Mouse (Mus musculus): ENCODE results near the gene Dpp10.

The Dpp10 gene

DNA sequence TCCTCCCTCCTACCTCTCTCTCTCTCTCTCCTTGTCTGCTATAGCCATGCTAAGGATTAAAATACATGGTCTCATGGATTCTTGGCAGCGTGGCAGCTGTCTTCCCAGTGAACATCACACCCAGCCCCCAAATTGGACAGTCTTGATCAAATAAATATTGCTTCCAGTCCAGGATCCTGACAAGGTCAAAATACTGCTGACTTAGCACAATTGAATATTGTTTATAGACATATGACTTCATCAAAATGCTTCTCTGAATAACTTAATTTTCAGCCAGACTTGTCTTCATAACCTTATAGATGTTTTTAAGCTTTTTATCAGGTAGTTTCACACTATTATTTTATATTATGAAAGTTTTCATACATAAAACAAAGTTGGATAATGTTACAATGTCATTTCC is 120.5 kb downstream of the Dpp10 start:
- no peak for ATAC-seq (ENCODE audit: insufficient number of reproducible peaks, low FRiP score, low TSS enrichment)

DNA sequence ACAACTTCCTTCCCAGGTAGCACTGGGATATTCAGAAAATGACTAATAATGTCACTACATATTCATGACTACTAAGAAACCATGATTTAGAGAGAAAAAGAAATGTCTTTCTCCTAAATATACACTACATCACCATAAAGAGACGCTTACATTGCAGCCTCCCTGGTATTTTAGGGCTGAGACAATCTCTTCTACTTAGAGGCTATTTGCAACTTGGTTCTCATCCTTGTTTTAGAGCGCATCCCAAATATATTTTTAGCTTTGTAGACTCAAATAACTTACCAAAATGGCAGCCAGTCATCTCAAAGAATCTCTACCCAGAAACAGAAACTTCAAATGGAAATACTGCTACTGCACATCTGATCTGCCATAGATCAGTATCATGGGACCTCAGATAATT is 121.5 kb downstream of the Dpp10 start:
- no peak for ATAC-seq (ENCODE audit: insufficient number of reproducible peaks, low FRiP score, low TSS enrichment)

DNA sequence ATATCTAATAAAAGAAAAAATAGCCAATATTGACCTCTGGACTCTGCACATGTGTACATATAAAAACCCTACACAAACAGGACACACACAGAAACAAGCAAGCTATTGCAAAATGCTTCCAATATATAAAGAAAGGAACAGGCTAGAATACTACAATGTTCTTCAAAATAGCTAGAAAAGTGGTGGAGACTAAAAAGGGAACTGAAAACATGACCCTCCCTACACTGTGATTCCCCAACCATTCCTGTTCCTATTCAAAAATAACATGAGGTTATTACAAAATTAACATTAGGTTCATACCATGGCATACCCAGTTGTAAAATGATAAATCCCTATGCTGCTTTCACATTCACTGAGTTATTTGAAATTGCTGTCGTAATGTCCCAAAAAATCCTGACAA is 125.8 kb downstream of the Dpp10 start:
- ATAC-seq (ENCODE audit: insufficient number of reproducible peaks, low FRiP score, low TSS enrichment) = no peak

DNA sequence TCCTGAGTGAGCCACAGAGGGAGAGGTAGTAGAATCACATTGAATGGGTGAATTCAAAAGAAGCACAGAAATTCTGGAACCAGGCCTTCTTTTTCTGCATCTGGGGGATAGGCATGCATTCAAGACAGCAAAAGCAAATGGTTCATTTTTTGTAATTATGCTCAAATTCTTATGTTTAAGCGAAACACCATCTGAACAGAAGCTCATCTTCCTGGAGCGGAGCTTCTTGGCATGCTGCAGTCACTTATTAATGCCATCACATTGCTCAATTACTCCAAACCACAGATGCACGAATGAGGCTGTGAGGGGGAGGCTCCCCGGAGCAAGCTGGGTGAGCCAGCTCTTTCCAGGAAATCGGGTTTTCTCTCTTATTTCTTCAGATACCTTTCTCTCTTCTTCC is 142.7 kb downstream of the Dpp10 start:
- no peak for ATAC-seq (ENCODE audit: insufficient number of reproducible peaks, low FRiP score, low TSS enrichment)

DNA sequence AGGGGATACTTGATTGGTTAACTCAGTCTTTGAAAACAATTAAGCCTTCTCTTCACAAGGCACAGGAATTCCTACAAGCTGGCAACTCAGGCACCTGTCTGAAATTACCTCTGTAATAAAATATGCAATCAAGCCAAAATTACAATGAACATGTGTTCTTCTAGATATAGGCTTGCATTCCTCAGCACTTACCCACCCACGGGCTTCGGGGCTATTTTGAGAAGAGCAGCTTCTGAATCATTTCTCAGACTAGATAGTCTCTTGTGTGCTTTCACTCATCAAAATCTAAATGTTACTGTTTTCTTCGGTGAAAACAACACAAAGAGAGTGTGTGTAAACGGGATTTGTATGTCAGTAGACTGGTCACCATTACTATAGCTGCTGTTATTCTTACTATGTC is 144.1 kb downstream of the Dpp10 start:
- ATAC-seq (ENCODE audit: insufficient number of reproducible peaks, low FRiP score, low TSS enrichment) = no peak

DNA sequence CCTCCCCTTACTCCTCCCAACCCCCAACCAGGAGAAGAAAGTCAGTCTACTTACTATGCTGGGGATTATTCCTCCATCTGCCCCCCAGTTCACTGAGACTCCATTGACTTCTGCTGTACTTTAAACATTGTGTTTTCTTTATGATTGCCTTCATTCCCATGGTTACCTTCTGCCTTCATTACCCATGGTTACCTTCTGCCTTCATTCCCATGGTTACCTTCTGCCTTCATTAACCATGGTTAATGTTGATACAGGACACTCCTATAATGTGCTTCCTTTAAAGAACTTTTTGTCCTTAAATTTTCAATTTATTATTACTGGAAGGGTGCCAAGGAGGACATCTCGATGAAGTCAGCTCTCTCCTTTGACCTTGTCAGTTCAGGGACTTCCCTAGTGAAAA is 158.1 kb downstream of the Dpp10 start:
- no peak for ATAC-seq (ENCODE audit: insufficient number of reproducible peaks, low FRiP score, low TSS enrichment)

DNA sequence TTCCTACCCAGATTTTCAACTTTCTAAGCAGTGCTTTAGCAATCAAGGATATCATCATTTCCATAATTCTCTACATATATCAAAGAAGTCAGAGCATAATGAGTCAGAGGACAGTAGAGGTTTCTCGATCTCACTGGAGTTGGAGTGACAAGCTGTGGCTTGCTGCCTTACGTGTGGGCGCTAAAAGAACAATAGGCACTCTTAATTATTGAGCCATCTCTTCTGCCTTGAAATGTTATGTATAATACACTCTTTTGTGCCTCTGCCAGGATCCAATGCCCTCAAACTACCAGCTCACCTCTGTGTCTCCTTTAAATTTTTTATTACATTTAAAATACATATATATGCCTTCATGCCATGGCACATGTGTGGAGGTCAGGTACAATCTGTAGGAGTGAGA is 198.5 kb downstream of the Dpp10 start:
- no peak for ATAC-seq (ENCODE audit: insufficient number of reproducible peaks, low FRiP score, low TSS enrichment)

DNA sequence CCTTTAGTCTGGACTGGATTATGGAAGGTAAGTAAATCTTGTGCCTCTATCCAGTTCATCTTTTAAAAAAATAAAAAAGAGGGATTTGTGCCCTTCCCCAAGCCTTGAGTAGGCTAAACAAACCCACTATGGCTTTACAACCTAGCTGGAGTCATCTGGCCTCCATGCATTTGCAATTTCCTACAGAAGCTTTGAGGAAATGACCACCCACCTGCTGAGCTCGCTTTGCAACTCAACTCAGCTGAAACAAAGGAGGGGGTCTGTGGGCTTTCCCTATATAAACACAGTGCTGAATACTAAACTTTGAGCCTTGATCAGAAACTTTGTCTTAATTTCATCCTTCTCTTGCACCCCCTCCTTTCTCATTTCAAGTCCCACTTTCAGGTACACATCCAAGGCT is 244.2 kb downstream of the Dpp10 start:
- ATAC-seq (ENCODE audit: insufficient number of reproducible peaks, low FRiP score, low TSS enrichment) = no peak

DNA sequence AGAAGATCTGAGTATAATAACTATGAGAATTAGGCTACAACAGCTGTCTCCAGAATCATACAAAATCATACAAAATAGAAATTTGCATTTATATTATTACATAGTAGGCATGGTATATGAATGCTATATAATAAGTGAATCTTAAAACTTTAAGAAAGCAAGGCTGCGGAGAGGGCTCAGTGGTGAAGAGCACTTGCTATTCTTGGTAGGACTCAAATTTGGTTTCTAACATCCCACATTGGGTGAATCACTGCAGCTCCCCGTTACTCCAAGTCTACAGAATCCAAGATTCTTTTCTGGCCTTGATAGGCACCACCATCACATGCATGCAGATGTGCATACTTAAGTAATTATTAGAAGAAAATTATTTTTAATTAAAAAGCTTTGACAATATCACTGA is 279.8 kb downstream of the Dpp10 start:
- no peak for ATAC-seq (ENCODE audit: insufficient number of reproducible peaks, low FRiP score, low TSS enrichment)

DNA sequence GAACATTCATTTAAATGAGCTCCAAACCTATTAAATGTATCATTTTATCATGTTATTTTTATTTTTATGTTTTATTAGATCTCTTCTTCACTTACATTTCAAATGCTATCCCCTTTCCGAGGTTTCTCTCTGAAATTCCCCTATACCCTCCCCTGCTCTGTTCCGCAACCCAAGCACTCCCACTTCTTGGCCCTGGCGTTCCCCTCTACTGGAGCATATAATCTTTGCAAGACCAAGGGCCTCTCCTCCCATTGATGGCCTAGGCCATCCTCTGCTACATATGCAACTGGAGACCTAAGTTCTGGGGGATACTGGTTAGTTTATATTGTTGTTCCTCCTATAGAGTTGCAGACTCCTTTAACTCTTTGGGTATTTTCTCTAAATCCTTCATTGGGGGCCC is 283.1 kb downstream of the Dpp10 start:
- no peak for ATAC-seq (ENCODE audit: insufficient number of reproducible peaks, low FRiP score, low TSS enrichment)

DNA sequence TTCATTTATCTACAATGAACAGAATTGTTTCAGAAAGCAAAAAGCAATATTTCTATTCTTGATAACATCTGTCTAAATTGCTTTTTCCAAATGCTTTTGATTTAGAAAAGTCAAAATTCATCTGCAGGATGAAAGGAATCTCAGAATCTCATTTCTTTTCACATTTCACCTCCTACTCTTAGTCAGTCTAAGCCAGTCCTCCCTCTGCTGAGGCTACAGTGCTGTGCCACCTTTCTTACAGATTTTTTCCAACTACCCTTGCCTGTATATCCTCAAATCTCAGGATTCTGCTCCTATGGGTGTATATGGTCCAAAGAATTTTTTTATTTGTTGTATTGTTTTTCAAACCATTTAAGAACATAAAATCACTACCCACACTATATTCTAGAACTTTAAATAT is 289.3 kb downstream of the Dpp10 start:
- no peak for ATAC-seq (ENCODE audit: insufficient number of reproducible peaks, low FRiP score, low TSS enrichment)

DNA sequence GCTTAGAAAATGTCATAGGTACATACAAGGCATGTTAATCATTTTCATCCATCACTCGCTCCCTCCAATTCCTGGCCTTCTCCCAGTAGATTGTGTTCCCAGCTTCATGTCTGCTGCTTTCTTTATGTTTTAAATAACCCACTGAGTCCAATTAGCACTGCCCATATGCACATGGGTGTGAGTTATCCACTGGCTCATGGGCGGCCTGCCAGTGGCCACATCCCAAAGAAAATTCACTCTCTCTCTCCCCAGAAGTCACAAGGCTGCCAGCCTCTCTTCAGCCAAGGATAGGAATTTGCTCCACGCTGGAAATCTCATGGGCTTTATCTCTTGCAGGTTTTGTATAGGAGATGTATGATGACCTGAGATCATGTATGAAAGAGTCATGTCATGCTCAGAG is 338.1 kb downstream of the Dpp10 start:
- ATAC-seq (ENCODE audit: insufficient number of reproducible peaks, low FRiP score, low TSS enrichment) = no peak

DNA sequence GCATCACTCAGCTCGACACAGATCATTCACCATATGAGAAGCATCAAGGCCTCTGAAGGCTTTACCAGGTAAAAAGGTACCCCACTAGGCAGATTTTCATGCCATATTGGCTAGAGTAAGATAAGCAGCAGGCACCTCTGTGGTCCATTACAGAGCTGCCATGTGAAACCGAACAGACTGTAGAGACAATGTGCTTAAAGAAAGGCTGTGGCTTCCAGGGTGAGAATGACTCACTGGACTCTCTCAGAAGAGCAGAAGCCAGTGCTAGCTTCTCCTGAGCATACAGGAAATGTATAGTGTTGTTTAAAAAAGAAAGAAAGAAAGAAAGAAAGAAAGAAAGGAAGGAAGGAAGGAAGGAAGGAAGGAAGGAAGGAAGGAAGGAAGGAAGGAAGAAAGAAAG is 386.9 kb downstream of the Dpp10 start:
- 0 out of 2 replicates have a peak, but pooled peaks have one; percentile 49 for ATAC-seq (ENCODE audit: insufficient number of reproducible peaks, low FRiP score, low TSS enrichment)

DNA sequence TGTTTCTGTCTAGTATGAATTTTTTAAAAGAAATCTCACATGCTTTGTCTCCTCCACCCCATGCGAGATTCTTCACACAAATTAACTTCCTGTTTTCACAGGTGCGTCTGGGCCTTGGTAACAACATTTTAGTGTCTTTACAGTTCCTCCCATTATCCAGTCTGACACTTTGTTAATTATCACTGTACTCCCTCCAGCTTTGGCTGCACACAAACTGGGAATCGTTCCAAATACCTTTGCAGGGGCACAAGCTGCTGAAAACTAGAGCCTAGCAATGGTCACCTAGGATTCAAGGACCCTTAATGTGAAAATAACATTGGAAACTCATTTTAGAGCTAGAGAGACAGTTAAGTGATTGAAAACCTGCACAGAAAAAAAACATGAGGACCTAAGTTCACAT is 388.8 kb downstream of the Dpp10 start:
- no peak for ATAC-seq (ENCODE audit: insufficient number of reproducible peaks, low FRiP score, low TSS enrichment)

DNA sequence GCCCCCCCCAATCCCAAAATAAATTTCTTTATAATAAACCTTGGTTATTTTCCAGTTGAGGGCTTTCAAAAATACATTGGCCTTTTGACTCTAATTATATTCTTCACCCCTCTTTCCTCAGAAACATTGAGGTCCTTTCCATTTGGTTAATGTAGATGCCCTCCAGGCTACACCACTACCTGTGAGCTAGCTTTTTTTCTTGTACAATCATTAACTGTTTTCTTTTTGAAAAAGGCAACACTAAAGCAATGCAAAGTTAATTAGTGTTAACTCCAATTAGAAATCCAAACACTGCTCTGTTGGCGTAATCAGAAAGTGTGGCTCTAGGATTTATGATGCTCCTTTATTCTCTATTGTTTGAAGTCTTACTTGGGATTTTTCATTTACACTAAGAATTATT is 407.5 kb downstream of the Dpp10 start:
- no peak for ATAC-seq (ENCODE audit: insufficient number of reproducible peaks, low FRiP score, low TSS enrichment)

DNA sequence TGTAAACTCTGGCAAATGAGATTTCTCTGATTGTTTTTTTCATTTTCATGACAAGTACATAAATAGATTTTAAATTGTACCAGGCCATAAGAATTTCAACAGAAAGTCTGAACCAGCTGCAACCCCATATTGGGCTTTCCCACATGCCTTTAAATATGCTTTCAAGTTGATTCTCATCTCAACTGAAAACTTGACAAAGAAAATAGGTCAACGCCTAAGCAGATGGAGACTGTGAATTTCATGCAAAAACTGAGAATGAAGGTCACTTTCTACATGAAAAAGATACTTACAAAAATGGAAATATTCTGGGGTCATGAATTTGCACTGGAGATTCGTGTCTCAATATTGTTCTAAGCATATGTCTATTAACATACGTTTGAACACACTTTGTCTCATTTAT is 417.1 kb downstream of the Dpp10 start:
- no peak for ATAC-seq (ENCODE audit: insufficient number of reproducible peaks, low FRiP score, low TSS enrichment)

DNA sequence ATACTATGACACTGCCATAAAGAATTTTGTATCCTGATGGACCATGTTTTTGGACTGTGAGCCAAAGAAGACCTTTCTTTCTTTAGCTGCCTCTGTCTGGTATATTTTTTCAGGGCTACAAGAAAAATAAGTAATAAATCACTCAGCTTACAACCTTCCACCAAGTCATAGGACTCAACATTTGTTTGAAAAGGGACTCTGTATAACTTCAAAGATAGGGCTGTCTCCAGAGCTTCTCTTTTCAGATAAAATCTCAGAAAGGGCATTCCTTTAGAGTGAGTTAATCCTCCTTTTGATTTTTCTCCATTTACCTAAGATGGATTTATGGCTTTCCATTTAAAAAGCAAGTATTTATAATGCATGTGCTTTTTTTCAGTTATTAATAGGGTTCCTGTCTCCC is 460.5 kb downstream of the Dpp10 start:
- no peak for ATAC-seq (ENCODE audit: insufficient number of reproducible peaks, low FRiP score, low TSS enrichment)

DNA sequence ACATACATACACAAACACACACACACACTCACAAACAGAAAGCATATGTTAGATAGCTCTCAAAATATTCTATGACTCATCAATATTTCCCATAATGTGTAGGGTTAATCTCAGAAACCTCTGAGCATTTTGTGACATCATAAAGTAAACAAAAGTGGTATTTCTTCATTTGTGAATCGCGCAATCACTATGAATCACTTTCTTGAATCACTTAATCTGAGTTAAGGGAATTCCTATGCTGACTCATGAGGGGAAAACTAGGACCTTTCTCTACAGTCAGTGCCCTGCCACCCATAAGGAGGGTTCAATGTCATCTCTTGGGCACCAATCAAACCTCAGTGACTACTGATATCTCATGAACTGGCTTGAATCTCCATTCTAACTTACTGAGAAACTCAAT is 465.2 kb downstream of the Dpp10 start:
- ATAC-seq (ENCODE audit: insufficient number of reproducible peaks, low FRiP score, low TSS enrichment) = no peak

DNA sequence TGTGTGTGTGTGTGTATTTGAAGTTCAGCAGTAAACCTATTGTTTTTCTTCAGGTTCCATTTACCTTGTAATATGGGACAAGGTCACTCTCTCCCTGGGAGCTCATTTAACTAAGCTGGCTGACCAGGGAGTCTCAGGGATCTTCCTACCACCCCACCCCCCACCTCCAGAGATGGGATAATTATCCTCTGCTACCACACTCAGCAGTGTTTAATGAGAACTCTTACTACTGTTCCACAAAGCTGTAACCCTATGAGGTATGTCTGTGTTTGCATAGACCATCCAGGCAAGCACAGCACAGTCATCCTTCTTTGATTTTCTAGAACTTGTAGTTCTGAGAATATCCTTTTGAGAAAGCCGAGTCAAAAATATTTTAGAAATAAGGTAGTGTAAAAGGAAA is 471.6 kb downstream of the Dpp10 start:
- no peak for ATAC-seq (ENCODE audit: insufficient number of reproducible peaks, low FRiP score, low TSS enrichment)

DNA sequence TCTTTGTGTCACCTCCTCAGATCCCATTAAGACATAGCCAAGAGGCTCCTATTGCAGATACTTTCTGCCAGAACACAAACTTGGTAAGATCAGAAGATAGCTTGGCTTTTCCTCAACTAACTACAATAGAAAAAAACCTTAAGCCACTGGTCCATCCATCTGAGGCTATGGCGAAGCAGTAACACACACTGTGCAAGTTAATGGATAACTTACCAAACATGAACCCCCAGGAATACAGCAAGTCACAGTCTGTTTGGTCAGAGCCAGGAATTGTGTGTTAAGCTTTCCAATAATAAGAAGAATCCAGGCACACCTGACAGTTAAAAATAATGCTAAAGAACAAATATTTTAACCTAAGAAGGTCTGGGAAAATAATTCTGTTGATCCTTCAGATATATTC is 502.9 kb downstream of the Dpp10 start:
- no peak for ATAC-seq (ENCODE audit: insufficient number of reproducible peaks, low FRiP score, low TSS enrichment)

DNA sequence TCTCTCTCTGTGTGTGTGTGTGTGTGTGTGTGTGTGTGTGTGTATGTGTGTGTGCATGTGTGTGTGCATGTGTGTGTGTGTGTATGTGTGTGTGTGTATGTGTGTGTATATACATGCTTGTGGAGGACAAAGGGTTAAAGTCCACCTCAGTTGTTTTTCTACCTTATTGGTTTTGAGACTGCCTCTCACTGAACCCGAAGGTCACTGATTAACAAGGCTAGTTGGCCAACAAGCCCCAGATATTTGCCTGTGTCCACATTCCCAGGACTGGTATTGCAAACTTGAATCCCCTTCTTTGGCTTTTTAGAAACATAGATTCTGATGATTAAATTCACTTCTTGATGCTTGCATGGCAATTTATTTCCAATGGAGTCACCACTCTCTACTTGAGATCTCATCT is 577.6 kb downstream of the Dpp10 start:
- no peak for ATAC-seq (ENCODE audit: insufficient number of reproducible peaks, low FRiP score, low TSS enrichment)

DNA sequence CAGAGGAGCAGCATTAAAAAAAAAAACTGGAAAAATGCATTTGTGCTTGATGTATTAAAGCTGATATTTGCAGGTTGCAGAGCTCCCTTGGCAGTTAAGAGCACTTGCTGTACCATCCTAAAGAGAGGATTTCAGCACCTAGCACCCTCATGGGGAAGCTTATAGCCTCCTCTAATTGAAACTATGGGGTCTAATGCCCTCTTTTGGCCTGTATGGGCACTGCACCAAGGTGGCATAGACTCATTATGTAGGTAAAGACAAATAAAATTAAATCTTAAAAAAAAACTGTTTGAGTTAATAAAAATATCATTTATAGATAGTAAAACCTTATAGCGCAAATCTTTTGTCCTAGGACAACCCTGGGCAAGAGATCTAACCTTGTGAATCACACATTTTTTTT is 631.2 kb downstream of the Dpp10 start:
- ATAC-seq (ENCODE audit: insufficient number of reproducible peaks, low FRiP score, low TSS enrichment) = no peak

DNA sequence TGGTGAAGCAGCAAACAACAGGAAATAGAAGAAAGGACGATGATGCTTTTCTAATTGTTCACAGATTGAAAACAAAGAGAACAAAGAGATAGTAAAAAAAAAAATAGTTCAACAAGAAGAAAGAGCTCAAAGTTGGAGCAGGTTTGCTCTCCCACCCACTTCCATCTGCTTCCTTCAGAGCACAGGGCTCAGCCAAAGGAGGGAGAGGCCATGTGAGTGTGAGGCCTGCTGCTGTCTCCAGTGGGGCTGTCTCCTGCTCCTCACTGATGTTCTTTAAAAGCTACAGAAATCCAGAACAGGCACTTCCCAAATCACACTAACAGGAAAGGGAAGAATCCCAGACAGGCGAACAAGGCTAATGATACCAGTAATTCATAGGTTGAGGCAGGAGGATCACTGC is 694.1 kb downstream of the Dpp10 start:
- ATAC-seq (ENCODE audit: insufficient number of reproducible peaks, low FRiP score, low TSS enrichment) = no peak

DNA sequence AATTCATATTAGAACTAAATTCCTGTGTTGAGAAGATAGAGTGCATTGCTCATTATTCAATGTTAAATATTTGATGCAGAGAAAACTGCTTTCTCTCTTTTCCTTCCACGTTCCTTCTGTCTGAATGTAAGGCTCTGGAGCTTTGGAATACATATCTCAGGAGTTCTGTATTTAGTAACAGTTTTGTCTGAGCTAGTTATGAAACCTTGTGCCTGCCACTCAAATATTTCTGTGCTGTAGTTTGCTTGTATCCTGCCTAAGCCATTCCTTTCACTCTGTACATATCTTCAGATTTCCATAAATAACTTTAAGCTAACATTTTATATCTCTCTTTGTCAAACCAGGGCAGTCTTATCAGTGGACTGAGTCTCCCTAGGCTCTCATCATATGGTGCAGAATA is 707.5 kb downstream of the Dpp10 start:
- ATAC-seq (ENCODE audit: insufficient number of reproducible peaks, low FRiP score, low TSS enrichment) = no peak
